Mouse (Mus musculus) urinary bladder, postnatal 4 days (tissue): Measurements from ENCODE around the gene Ap3s2.

ENCODE experiments used
- DNase-seq, 2 experiments: peaks; one replicate each; pipeline ENCODE4 v3.0.0; 2021 to 2022; ENCODE audit warnings: low spot score in 2 of 2

The Ap3s2 gene

DNA sequence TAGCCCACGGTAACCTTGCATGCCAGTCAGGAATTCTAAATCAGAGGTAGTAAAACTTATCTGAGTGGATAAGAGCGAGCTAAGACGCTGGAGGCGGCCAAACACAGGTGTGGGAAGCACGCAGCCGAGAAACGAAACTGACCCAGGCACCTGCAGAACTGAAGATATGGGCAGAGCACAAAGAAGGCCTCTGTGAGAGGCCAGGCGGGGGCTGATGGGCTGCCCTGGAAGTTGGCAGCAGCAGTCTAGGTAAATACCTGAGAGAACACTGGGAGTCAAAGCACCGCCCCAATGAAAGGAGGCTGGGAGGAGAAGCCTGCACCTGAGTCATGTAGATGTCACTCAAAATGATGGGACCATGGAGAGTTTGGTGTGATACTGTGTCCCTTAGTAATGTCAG is 31.8 kb downstream of the Ap3s2 start:
- DNase-seq, result no peak

- no peak for DNase-seq
Observed at GRCm38 (mm10) chr7:79883613-79884334, 36.7 kb downstream of the Ap3s2 start.

GRCm38 (mm10) chr7:79881901-79882300 is 38.5 kb downstream of the Ap3s2 start:
- DNase-seq, result no peak

- DNase-seq, result peak in 1 of 2 experiments; percentile 28
Observed at GRCm38 (mm10) chr7:79880998-79881397, 39.5 kb downstream of the Ap3s2 start.

DNA sequence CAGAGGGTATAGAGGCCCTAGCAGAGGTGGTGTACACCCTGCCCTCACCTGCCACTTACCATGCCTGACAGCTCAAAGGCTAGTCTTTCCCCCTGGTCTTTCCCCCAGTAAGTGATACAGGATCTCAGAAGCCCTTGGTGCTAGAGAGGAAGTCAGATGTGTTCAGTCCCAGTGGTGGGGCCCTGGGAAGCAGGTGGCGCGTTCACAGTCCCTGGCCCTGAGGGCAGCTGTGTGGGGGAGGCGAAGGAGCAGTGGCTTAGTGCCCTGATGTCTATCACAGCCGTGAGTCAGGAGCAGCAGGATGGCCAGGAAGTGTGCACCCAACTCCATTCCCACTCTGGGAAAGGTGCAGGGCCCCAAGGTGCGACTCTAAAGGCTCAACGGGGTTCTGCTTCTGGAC is 40.4 kb downstream of the Ap3s2 start:
- DNase-seq, result no peak

DNA sequence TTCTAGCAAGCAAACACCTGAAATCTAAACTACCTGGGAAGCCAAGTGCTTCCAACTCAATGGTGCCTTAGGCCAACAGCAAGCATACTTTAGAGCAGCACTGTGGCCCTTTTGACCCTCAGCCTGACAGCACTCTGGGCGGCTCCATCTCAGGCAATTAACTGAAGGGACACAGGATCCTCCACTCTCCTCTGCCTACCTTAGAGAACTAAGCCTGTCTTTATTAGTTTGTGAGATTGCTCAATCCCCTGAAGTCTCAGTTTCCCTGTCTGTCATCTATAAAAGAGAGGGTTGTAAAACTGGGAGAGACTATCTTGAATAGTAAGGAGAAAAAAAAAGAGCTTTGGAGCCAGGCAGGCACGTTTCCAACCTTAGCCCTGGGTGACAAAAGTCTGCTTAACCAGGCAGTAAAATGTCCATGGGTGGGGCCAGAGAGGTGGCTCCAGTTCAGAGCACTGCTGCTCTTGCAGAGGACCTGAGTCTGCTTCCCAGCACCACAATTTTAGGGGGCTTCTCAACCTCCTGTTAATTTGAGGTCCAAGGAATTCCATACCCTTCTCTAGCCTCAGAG is 41.9 kb downstream of the Ap3s2 start:
- DNase-seq, result no peak

GRCm38 (mm10) chr7:79873407-79873806 is 47.0 kb downstream of the Ap3s2 start:
- no peak for DNase-seq

- DNase-seq, result no peak
Observed at GRCm38 (mm10) chr7:79871797-79872345, 48.6 kb downstream of the Ap3s2 start.

GRCm38 (mm10) chr7:79869072-79869719 is 51.3 kb downstream of the Ap3s2 start:
- no peak for DNase-seq

GRCm38 (mm10) chr7:79868475-79868874 is 52.0 kb downstream of the Ap3s2 start:
- no peak for DNase-seq

- no peak for DNase-seq
Observed at GRCm38 (mm10) chr7:79867861-79868260, 52.6 kb downstream of the Ap3s2 start.

GRCm38 (mm10) chr7:79866294-79867000 is 54.0 kb downstream of the Ap3s2 start:
- DNase-seq, result no peak

GRCm38 (mm10) chr7:79861794-79862193 is 58.7 kb downstream of the Ap3s2 start:
- no peak for DNase-seq

GRCm38 (mm10) chr7:79860811-79861210 is 59.6 kb downstream of the Ap3s2 start, which contains the start of gene Anpep:
Anpep (minus strand) TSS chr7:79861059.
- no peak for DNase-seq

DNA sequence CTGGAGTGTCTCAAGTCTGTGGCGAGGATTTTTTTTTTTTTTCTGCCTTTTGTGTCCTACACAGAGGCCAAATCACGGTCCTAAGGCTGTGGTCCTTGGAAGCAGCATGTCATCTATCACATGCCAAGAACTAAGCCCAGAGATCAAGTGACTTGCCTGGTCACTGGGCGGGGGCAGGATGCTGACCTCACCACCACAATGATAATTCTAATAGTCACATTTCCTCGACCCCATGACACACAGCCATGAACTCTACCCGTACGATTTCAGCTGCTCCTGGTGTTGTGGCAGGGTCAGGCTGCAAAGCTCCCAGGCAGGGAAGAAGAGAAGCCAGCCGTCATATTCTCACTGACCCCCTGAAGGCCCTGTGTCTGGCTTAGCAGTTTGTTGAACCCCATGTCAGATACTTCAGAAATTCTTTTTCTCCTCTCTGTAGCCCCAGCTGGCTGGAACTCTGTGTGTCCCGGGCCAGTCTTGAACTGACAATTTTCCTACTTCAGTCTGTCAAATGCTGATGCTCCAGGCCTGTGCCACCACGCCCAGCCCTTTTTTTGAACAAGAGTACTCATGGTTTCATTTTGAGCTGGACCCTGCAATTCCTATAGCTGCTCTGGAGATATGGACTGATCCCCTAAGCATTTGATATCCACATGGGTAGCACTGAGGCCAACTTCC is 61.4 kb downstream of the Ap3s2 start:
- DNase-seq, result no peak

- peak in 1 of 2 experiments; percentile 25 for DNase-seq
Observed at GRCm38 (mm10) chr7:79858202-79858934, 62.1 kb downstream of the Ap3s2 start.

DNA sequence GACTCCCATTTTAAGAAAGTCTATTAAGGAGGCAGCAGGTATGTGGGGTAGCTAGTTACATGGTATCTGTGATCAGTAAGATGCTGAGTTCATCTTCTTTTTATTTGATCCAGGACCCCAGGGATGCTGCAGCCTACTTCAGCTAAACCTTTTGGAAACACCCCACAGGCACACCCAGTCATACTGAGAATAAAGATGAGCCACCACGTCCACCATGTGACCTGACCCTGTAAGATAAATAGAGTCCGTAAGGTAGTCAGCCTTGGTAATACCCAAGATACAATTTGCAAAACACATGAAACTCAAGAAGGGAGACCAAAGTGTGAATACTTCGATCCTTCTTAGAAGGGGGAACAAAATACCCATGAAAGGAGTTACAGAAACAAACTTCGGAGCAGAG is 64.1 kb downstream of the Ap3s2 start:
- no peak for DNase-seq

- DNase-seq, result peak in 1 of 2 experiments; percentile 60
Observed at GRCm38 (mm10) chr7:79847456-79848451, 72.7 kb downstream of the Ap3s2 start.

GRCm38 (mm10) chr7:79846342-79846741 is 74.1 kb downstream of the Ap3s2 start:
- no peak for DNase-seq
